Mouse (Mus musculus): Measurements from ENCODE around the gene Chic1. TPM values are rescaled to one million over a fixed set of nuclear protein-coding genes. Genes with fewer than 3 reads are reported as not detected.
A peak's percentile ranks its signal among the peaks of the same experiment; 100 is the strongest.

Gene Chic1
- total RNA-seq (2021), result under 1 TPM; 0.25 to 0.26 TPM
- long read RNA-seq, experiment 1, result 0 reads
- long read RNA-seq, experiment 2, result 0 reads

- Histone ChIP-seq H3K4me3 (peak within 1 kb of the TSS; percentile 78), H3K27ac (peak within 1 kb of the TSS; percentile 43; the same call in 1 of the 2 replicates)
- intact Hi-C loops (cut with DNase I), result no loop called here
- DNase-seq, result peak; percentile 63
- TF ChIP-seq CTCF (IDR thresholded peaks at IDR 0.05), result no peak
Measured at GRCm38 (mm10) chrX:103356287-103356686, at the start of gene Chic1. Gene Chic1 (plus strand): TSS chrX:103356476.

GRCm38 (mm10) chrX:103308262-103308661 lies 48.0 kb upstream of the Chic1 start:
- no peak for DNase-seq
- TF ChIP-seq CTCF (IDR thresholded peaks at IDR 0.05), result no peak

GRCm38 (mm10) chrX:103311723-103312122 lies 44.6 kb upstream of the Chic1 start:
- no peak for DNase-seq
- intact Hi-C loops (cut with DNase I), result no loop called here
- Histone ChIP-seq H3K27ac (no peak overlapping the region), H3K4me3 (no peak overlapping the region)
- TF ChIP-seq CTCF (IDR thresholded peaks at IDR 0.05), result no peak

More at GRCm38 (mm10) chrX:103308262-103308661, 48.0 kb upstream of the Chic1 start:
- H3K4me3 ChIP-seq, result no peak overlapping the region
- intact Hi-C loops (cut with DNase I), result no loop called here
- no peak overlapping the region for H3K27ac ChIP-seq

GRCm38 (mm10) chrX:103314146-103314545 lies 42.1 kb upstream of the Chic1 start:
- intact Hi-C loops (cut with DNase I), result no loop called here
- Histone ChIP-seq H3K4me3 (no peak overlapping the region), H3K27ac (no peak overlapping the region)
- no peak for TF ChIP-seq CTCF (IDR thresholded peaks at IDR 0.05)
- no peak for DNase-seq

- no peak for TF ChIP-seq CTCF (IDR thresholded peaks at IDR 0.05)
- DNase-seq, result no peak
- Histone ChIP-seq H3K27ac (no peak within 1 kb of the TSS), H3K4me3 (no peak within 1 kb of the TSS)
- intact Hi-C loops (cut with DNase I), result no loop called here
Measured at GRCm38 (mm10) chrX:103321146-103321545, 35.1 kb upstream of the Chic1 start, which contains the start of gene Cdx4. Gene Cdx4 (plus strand): TSS chrX:103321398.

- no peak overlapping the region for H3K4me3 ChIP-seq
- DNase-seq, result no peak
- no peak overlapping the region for H3K27ac ChIP-seq
- no peak for TF ChIP-seq CTCF (IDR thresholded peaks at IDR 0.05)
- intact Hi-C loops (cut with DNase I), result no loop called here
Measured at GRCm38 (mm10) chrX:103325900-103326299, 30.4 kb upstream of the Chic1 start.

- intact Hi-C loops (cut with DNase I), result no loop called here
- no peak for TF ChIP-seq CTCF (IDR thresholded peaks at IDR 0.05)
- no peak overlapping the region for H3K4me3 ChIP-seq
- DNase-seq, result no peak
- H3K27ac ChIP-seq, result no peak overlapping the region
Measured at GRCm38 (mm10) chrX:103329386-103329785, 26.9 kb upstream of the Chic1 start.

- no peak overlapping the region for H3K4me3 ChIP-seq
- intact Hi-C loops (cut with DNase I), result no loop called here
- no peak for TF ChIP-seq CTCF (IDR thresholded peaks at IDR 0.05)
- no peak for DNase-seq
- H3K27ac ChIP-seq, result no peak overlapping the region
Measured at GRCm38 (mm10) chrX:103331125-103331858, 25.0 kb upstream of the Chic1 start.

GRCm38 (mm10) chrX:103341369-103342113 lies 14.7 kb upstream of the Chic1 start:
- DNase-seq, result no peak
- H3K27ac ChIP-seq, result no peak overlapping the region
- intact Hi-C loops (cut with DNase I), result no loop called here
- no peak overlapping the region for H3K4me3 ChIP-seq
- TF ChIP-seq CTCF (IDR thresholded peaks at IDR 0.05), result no peak

GRCm38 (mm10) chrX:103355784-103356183 lies 492 bp upstream of the Chic1 start:
- Histone ChIP-seq H3K4me3 (peak overlapping the region; percentile 78), H3K27ac (no peak overlapping the region)
- intact Hi-C loops (cut with DNase I), result no loop called here
- TF ChIP-seq CTCF (IDR thresholded peaks at IDR 0.05), result no peak
- no peak for DNase-seq

GRCm38 (mm10) chrX:103356761-103357236 lies 523 bp downstream of the Chic1 start:
- DNase-seq, result peak; percentile 15
- intact Hi-C loops (cut with DNase I), result no loop called here

GRCm38 (mm10) chrX:103366201-103366600 lies 9.9 kb downstream of the Chic1 start:
- H3K4me3 ChIP-seq, result no peak overlapping the region
- DNase-seq, result no peak
- no peak overlapping the region for H3K27ac ChIP-seq
- TF ChIP-seq CTCF (IDR thresholded peaks at IDR 0.05), result no peak
- intact Hi-C loops (cut with DNase I), result no loop called here

More at GRCm38 (mm10) chrX:103356761-103357236, 523 bp downstream of the Chic1 start:
- Histone ChIP-seq H3K27ac (peak overlapping the region; percentile 43; the same call in 1 of the 2 replicates), H3K4me3 (peak overlapping the region; percentile 78)
- no peak for TF ChIP-seq CTCF (IDR thresholded peaks at IDR 0.05)

- Histone ChIP-seq H3K27ac (no peak overlapping the region), H3K4me3 (no peak overlapping the region)
- DNase-seq, result no peak
- intact Hi-C loops (cut with DNase I), result no loop called here
- no peak for TF ChIP-seq CTCF (IDR thresholded peaks at IDR 0.05)
Measured at GRCm38 (mm10) chrX:103368650-103369049, 12.4 kb downstream of the Chic1 start.

Measured in gastrocnemius, adult 2 months (tissue).